ENCODE assay signal across 27 mouse cellular contexts in genomic region chr10:115349509-115349908, GRCm38 (mm10). TPM values are rescaled to one million over a fixed set of nuclear protein-coding genes. Genes with fewer than 3 reads are reported as not detected.
DNase-seq lines count a peak whose midpoint lies in the region; ATAC-seq and TF ChIP-seq lines count a peak whose summit lies in the region.
"Had no signal": no experiment of that assay in that cellular context is flagged by ENCODE, and none has a peak within 500 bp of the region (broad histone marks: within the 10 kb centered on the region; RNA-seq: fewer than 3 reads in every experiment).

No protein-coding gene starts in this region.

- H3K36me3 ChIP-seq in forebrain, embryonic 15.5 days, result peaks cover 9% of the 10 kb centered on the region; the same call in 1 of the 2 replicates
- peaks cover 17% of the 10 kb centered on the region for H3K36me3 ChIP-seq in forebrain, embryonic 13.5 days (ENCODE audit: poor library complexity, severe bottlenecking)
- H3K36me3 ChIP-seq in intestine, postnatal 0 days (ENCODE audit: control insufficient read depth, insufficient read depth), result peaks cover 8% of the 10 kb centered on the region; the same call in 1 of the 2 replicates
- H3K36me3 ChIP-seq in kidney, embryonic 14.5 days (ENCODE audit: control insufficient read depth, insufficient read depth, low read length), result peaks cover 3% of the 10 kb centered on the region; the same call in 1 of the 2 replicates
- no peaks in the 10 kb centered on the region for H3K36me3 ChIP-seq in heart, adult 2 months (ENCODE audit: control insufficient read depth, insufficient read depth, low read length)
- H3K36me3 ChIP-seq: embryonic facial prominence, embryonic 15.5 days; liver, embryonic 15.5 days had no signal

- no peak for TF ChIP-seq EP300 in heart, adult 2 months (IDR thresholded peaks at IDR 0.05; ENCODE audit: insufficient read depth, low read depth, low read length)

- no peak for TF ChIP-seq POLR2A in heart, adult 2 months (IDR thresholded peaks at IDR 0.05; ENCODE audit: insufficient read depth, low read depth, low read length)

- H3K27ac ChIP-seq in forebrain, embryonic 15.5 days (replicated peaks), result 0 out of 2 replicates have a peak overlapping the region, but pooled peaks have one; percentile 15
- no peak overlapping the region; the same call in 1 of the 2 replicates for H3K27ac ChIP-seq in forebrain, embryonic 13.5 days
- H3K27ac ChIP-seq in intestine, postnatal 0 days (ENCODE audit: low read depth, low read length), result no peak overlapping the region
- no peak overlapping the region for H3K27ac ChIP-seq in kidney, embryonic 14.5 days (ENCODE audit: low read depth, low read length)
- H3K27ac ChIP-seq in heart, adult 2 months, result no peak overlapping the region
- H3K27ac ChIP-seq: embryonic facial prominence, embryonic 10.5 days; embryonic facial prominence, embryonic 15.5 days; forebrain, embryonic 12.5 days; heart, embryonic 15.5 days; hindbrain, embryonic 12.5 days; limb, embryonic 10.5 days; limb, embryonic 15.5 days; liver, embryonic 15.5 days; midbrain, embryonic 15.5 days; neural tube, embryonic 15.5 days had no signal

- H3K4me3 ChIP-seq in forebrain, embryonic 15.5 days, result no peak overlapping the region
- no peak overlapping the region for H3K4me3 ChIP-seq in forebrain, embryonic 13.5 days
- H3K4me3 ChIP-seq in intestine, postnatal 0 days (ENCODE audit: low read depth, low read length), result no peak overlapping the region
- no peak overlapping the region for H3K4me3 ChIP-seq in kidney, embryonic 14.5 days (ENCODE audit: low read length)
- H3K4me3 ChIP-seq in heart, adult 2 months, result no peak overlapping the region
- H3K4me3 ChIP-seq: embryonic facial prominence, embryonic 10.5 days; embryonic facial prominence, embryonic 15.5 days; forebrain, embryonic 12.5 days; heart, embryonic 15.5 days; hindbrain, embryonic 12.5 days; limb, embryonic 10.5 days; limb, embryonic 15.5 days; liver, embryonic 15.5 days; midbrain, embryonic 15.5 days; neural tube, embryonic 15.5 days had no signal

- 75% methylated on average over 7 of the region's 7 CpGs for WGBS in forebrain, embryonic 15.5 days
- 80% methylated on average over 7 of the region's 7 CpGs for WGBS in forebrain, embryonic 13.5 days
- 47% methylated on average over 7 of the region's 7 CpGs for WGBS in intestine, postnatal 0 days
- 77% methylated on average over 7 of the region's 7 CpGs for WGBS in kidney, embryonic 14.5 days
- 86% methylated on average over 7 of the region's 7 CpGs for WGBS in heart, adult 2 months

- TF ChIP-seq CTCF in intestine, postnatal 0 days (IDR thresholded peaks at IDR 0.05; ENCODE audit: low read depth), result no peak
- TF ChIP-seq CTCF in heart, adult 2 months (IDR thresholded peaks at IDR 0.05), result no peak

- 0 out of 2 replicates have a peak, but pooled peaks have one; percentile 19 for ATAC-seq in forebrain, embryonic 15.5 days (replicated peaks)
- ATAC-seq in forebrain, embryonic 13.5 days, result no peak
- peak; percentile 37; the same call in 1 of the 2 replicates for ATAC-seq in intestine, postnatal 0 days
- ATAC-seq in kidney, embryonic 14.5 days (ENCODE audit: low FRiP score, low TSS enrichment), result peak; percentile 39; the same call in 1 of the 2 replicates
- ATAC-seq: activated CD4-positive, CD25-positive, alpha-beta regulatory T cell, adult 4 months; midbrain, embryonic 15.5 days had no signal

- no peak overlapping the region for H3K9ac ChIP-seq in forebrain, embryonic 15.5 days (replicated peaks)
- no peak overlapping the region for H3K9ac ChIP-seq in forebrain, embryonic 13.5 days
- H3K9ac ChIP-seq in intestine, postnatal 0 days (ENCODE audit: low read depth, low read length), result no peak overlapping the region
- no peak overlapping the region for H3K9ac ChIP-seq in kidney, embryonic 14.5 days (ENCODE audit: low read depth, low read length)
- no peak overlapping the region for H3K9ac ChIP-seq in heart, adult 2 months (ENCODE audit: low read depth, low read length)
- H3K9ac ChIP-seq: embryonic facial prominence, embryonic 15.5 days; forebrain, embryonic 12.5 days; heart, embryonic 15.5 days; hindbrain, embryonic 12.5 days; limb, embryonic 15.5 days; liver, embryonic 15.5 days; lung, embryonic 14.5 days; midbrain, embryonic 15.5 days; neural tube, embryonic 15.5 days had no signal

- no peak overlapping the region for H3K4me2 ChIP-seq in forebrain, embryonic 15.5 days (replicated peaks)
- no peak overlapping the region for H3K4me2 ChIP-seq in forebrain, embryonic 13.5 days
- peak overlapping the region; percentile 45 for H3K4me2 ChIP-seq in intestine, postnatal 0 days (replicated peaks; ENCODE audit: low read depth)
- H3K4me2 ChIP-seq in kidney, embryonic 14.5 days (replicated peaks; ENCODE audit: low read depth, low read length), result no peak overlapping the region
- H3K4me2 ChIP-seq: embryonic facial prominence, embryonic 15.5 days; forebrain, embryonic 12.5 days; heart, embryonic 15.5 days; hindbrain, embryonic 12.5 days; limb, embryonic 15.5 days; liver, embryonic 15.5 days; lung, embryonic 14.5 days; midbrain, embryonic 15.5 days; neural tube, embryonic 15.5 days had no signal

- H3K27me3 ChIP-seq in forebrain, embryonic 15.5 days, result no peaks in the 10 kb centered on the region
- no peaks in the 10 kb centered on the region for H3K27me3 ChIP-seq in forebrain, embryonic 13.5 days
- H3K27me3 ChIP-seq in intestine, postnatal 0 days (replicated peaks; ENCODE audit: control insufficient read depth, insufficient read depth, low read length), result no peaks in the 10 kb centered on the region
- H3K27me3 ChIP-seq in kidney, embryonic 14.5 days (ENCODE audit: control insufficient read depth, insufficient read depth, low read length), result no peaks in the 10 kb centered on the region
- H3K27me3 ChIP-seq in heart, adult 2 months (ENCODE audit: control insufficient read depth, insufficient read depth, low read length), result no peaks in the 10 kb centered on the region
- H3K27me3 ChIP-seq: CH12.LX; embryonic facial prominence, embryonic 15.5 days; forebrain, embryonic 12.5 days; heart, embryonic 15.5 days; hindbrain, embryonic 12.5 days; limb, embryonic 15.5 days; liver, embryonic 15.5 days; midbrain, embryonic 15.5 days; neural tube, embryonic 15.5 days had no signal

- 0 out of 2 replicates have a peak, but pooled peaks cover 1% of the 10 kb centered on the region for H3K4me1 ChIP-seq in forebrain, embryonic 15.5 days
- peaks cover 7% of the 10 kb centered on the region; the same call in 1 of the 2 replicates for H3K4me1 ChIP-seq in forebrain, embryonic 13.5 days
- H3K4me1 ChIP-seq in intestine, postnatal 0 days (replicated peaks; ENCODE audit: control insufficient read depth, insufficient read depth, low read length), result peaks cover 4% of the 10 kb centered on the region; the same call in 1 of the 2 replicates
- no peaks in the 10 kb centered on the region for H3K4me1 ChIP-seq in kidney, embryonic 14.5 days (ENCODE audit: control insufficient read depth, insufficient read depth, low read length)
- no peaks in the 10 kb centered on the region for H3K4me1 ChIP-seq in heart, adult 2 months (ENCODE audit: control insufficient read depth, insufficient read depth, low read length)
- H3K4me1 ChIP-seq: embryonic facial prominence, embryonic 10.5 days; embryonic facial prominence, embryonic 15.5 days; heart, embryonic 15.5 days; limb, embryonic 10.5 days; limb, embryonic 15.5 days; midbrain, embryonic 15.5 days; neural tube, embryonic 15.5 days had no signal

- no peaks in the 10 kb centered on the region for H3K9me3 ChIP-seq in forebrain, embryonic 15.5 days
- 0 out of 2 replicates have a peak, but pooled peaks cover 3% of the 10 kb centered on the region for H3K9me3 ChIP-seq in forebrain, embryonic 13.5 days (replicated peaks)
- no peaks in the 10 kb centered on the region for H3K9me3 ChIP-seq in intestine, postnatal 0 days (ENCODE audit: control insufficient read depth)
- no peaks in the 10 kb centered on the region for H3K9me3 ChIP-seq in kidney, embryonic 14.5 days (ENCODE audit: control insufficient read depth, low read length)
- H3K9me3 ChIP-seq: embryonic facial prominence, embryonic 10.5 days; embryonic facial prominence, embryonic 15.5 days; forebrain, embryonic 12.5 days; heart, embryonic 15.5 days; hindbrain, embryonic 12.5 days; limb, embryonic 10.5 days; limb, embryonic 15.5 days; liver, embryonic 15.5 days; midbrain, embryonic 15.5 days; neural tube, embryonic 15.5 days had no signal

- no peaks in the 10 kb centered on the region for H3K79me2 ChIP-seq in heart, adult 2 months (replicated peaks; ENCODE audit: control insufficient read depth, insufficient read depth, low read length)

- DNase-seq in kidney, postnatal 25 days, result peak; percentile 40 to 61
- no peak for DNase-seq in left cerebral cortex, adult 11 months (ENCODE audit: low spot score)
- no peak for DNase-seq in retina, embryonic 14.5 days (ENCODE audit: low spot score)
- no peak for DNase-seq in heart, adult 2 months
- DNase-seq: adrenal gland, adult 8-10 months; cerebellum, adult 2 months; cerebellum, postnatal 14 days; layer of hippocampus, postnatal 36 days; lung, embryonic 14.5 days; lung, postnatal 14 days; right cerebral cortex, adult 18-20 months had no signal

- intact Hi-C loops in heart, adult 2 months (cut with DNase I), result no loop called here

RNA-seq across cellular contexts. Expression of gene Tmem19, which starts 12.8 kb away (rescaled TPM):
- polyA plus RNA-seq in forebrain, embryonic 15.5 days (2015; fragmentation: Nextera tagmentation; extraction: Ambion mirVana), result 38.8 and 40.5 TPM in 2 replicates
- 34.1 and 35.0 TPM in 2 replicates for polyA plus RNA-seq in forebrain, embryonic 13.5 days (2015; fragmentation: Nextera tagmentation; extraction: Ambion mirVana)
- 47.4 and 50.7 TPM in 2 replicates for polyA plus RNA-seq in intestine, postnatal 0 days (2015; fragmentation: Nextera tagmentation; extraction: Ambion mirVana)
- 18.8 and 35.5 TPM in 2 replicates for polyA plus RNA-seq in kidney, embryonic 14.5 days (2014; fragmentation: Nextera tagmentation; extraction: Ambion mirVana)
- total RNA-seq in heart, adult 2 months (2021), result 10 to 100 TPM; 12.1 to 15.1 TPM
- polyA plus RNA-seq in heart, adult 2 months (2012; rRNA removed), result 8.6 and 11.5 TPM in 2 replicates

RNA-seq across cellular contexts. Expression of gene Rab21, which starts 34.1 kb away (rescaled TPM):
- 5.6 and 8.5 TPM in 2 replicates for polyA plus RNA-seq in forebrain, embryonic 15.5 days (2015; fragmentation: Nextera tagmentation; extraction: Ambion mirVana)
- polyA plus RNA-seq in forebrain, embryonic 13.5 days (2015; fragmentation: Nextera tagmentation; extraction: Ambion mirVana), result 5.7 and 5.8 TPM in 2 replicates
- polyA plus RNA-seq in intestine, postnatal 0 days (2015; fragmentation: Nextera tagmentation; extraction: Ambion mirVana), result 14.7 and 15.9 TPM in 2 replicates
- polyA plus RNA-seq in kidney, embryonic 14.5 days (2014; fragmentation: Nextera tagmentation; extraction: Ambion mirVana), result 9.4 and 10.9 TPM in 2 replicates
- total RNA-seq in heart, adult 2 months (2021), result 10 to 100 TPM; 75.0 to 80.1 TPM
- polyA plus RNA-seq in heart, adult 2 months (2012; rRNA removed), result 29.9 and 50.4 TPM in 2 replicates

RNA-seq across cellular contexts. Expression of gene Thap2, which starts 34.7 kb away (rescaled TPM):
- 29.4 and 33.3 TPM in 2 replicates for polyA plus RNA-seq in forebrain, embryonic 15.5 days (2015; fragmentation: Nextera tagmentation; extraction: Ambion mirVana)
- polyA plus RNA-seq in forebrain, embryonic 13.5 days (2015; fragmentation: Nextera tagmentation; extraction: Ambion mirVana), result 35.6 and 37.1 TPM in 2 replicates
- 10.0 and 10.4 TPM in 2 replicates for polyA plus RNA-seq in intestine, postnatal 0 days (2015; fragmentation: Nextera tagmentation; extraction: Ambion mirVana)
- polyA plus RNA-seq in kidney, embryonic 14.5 days (2014; fragmentation: Nextera tagmentation; extraction: Ambion mirVana), result 21.5 and 25.1 TPM in 2 replicates
- 1 to 10 TPM; 7.9 to 9.3 TPM for total RNA-seq in heart, adult 2 months (2021)
- polyA plus RNA-seq in heart, adult 2 months (2012; rRNA removed), result 5.0 and 7.8 TPM in 2 replicates

RNA-seq across cellular contexts. Expression of gene Zfc3h1, which starts 35.2 kb away (rescaled TPM):
- 17.2 and 18.6 TPM in 2 replicates for polyA plus RNA-seq in forebrain, embryonic 15.5 days (2015; fragmentation: Nextera tagmentation; extraction: Ambion mirVana)
- 17.7 and 20.0 TPM in 2 replicates for polyA plus RNA-seq in forebrain, embryonic 13.5 days (2015; fragmentation: Nextera tagmentation; extraction: Ambion mirVana)
- 11.5 and 12.0 TPM in 2 replicates for polyA plus RNA-seq in intestine, postnatal 0 days (2015; fragmentation: Nextera tagmentation; extraction: Ambion mirVana)
- polyA plus RNA-seq in kidney, embryonic 14.5 days (2014; fragmentation: Nextera tagmentation; extraction: Ambion mirVana), result 29.2 and 31.1 TPM in 2 replicates
- 10 to 100 TPM; 13.3 TPM for total RNA-seq in heart, adult 2 months (2021)
- polyA plus RNA-seq in heart, adult 2 months (2012; rRNA removed), result 13.7 and 29.3 TPM in 2 replicates

Comparison
In these comparisons a context has a peak if more than half of its experiments do, and no peak if none do; other contexts are left out.
1. DNase-seq: peak in kidney, postnatal 25 days (2 of 2); none in left cerebral cortex, adult 11 months (single experiment), retina, embryonic 14.5 days (single experiment) and heart, adult 2 months (0 of 2).